Mouse (Mus musculus) ovary, postnatal 10 days (tissue): ENCODE results near the gene Nudt11.
"Not testable (repeated sequence)": the region's sequence is repeated elsewhere in the genome, so short reads cannot be mapped to it uniquely, and the experiment has no call there.

Source experiments
- DNase-seq: peaks from one replicate; pipeline ENCODE4 v3.0.0; 2022; ENCODE audit warnings: low spot score

Gene Nudt11

GRCm38 (mm10) chrX:6047066-6047935, at the start of gene Nudt11:
TSS of gene Nudt11 (plus strand) at chrX:6047453.
- DNase-seq = peak; percentile 2

- DNase-seq = not testable (repeated sequence)
Observed at GRCm38 (mm10) chrX:6047936-6048614, 822 bp downstream of the Nudt11 start.

- DNase-seq = no peak
Observed at GRCm38 (mm10) chrX:6061563-6061962, 14.3 kb downstream of the Nudt11 start.

- no peak for DNase-seq
Observed at GRCm38 (mm10) chrX:6082954-6083680, 35.9 kb downstream of the Nudt11 start, which contains the start of gene AU022751. TSS of gene AU022751 (minus strand) at chrX:6083419.

GRCm38 (mm10) chrX:6091547-6091946, 44.3 kb downstream of the Nudt11 start:
- no peak for DNase-seq

- no peak for DNase-seq
Observed at GRCm38 (mm10) chrX:6091996-6092757, 44.9 kb downstream of the Nudt11 start.
